Mouse (Mus musculus) midbrain, embryonic 15.5 days (tissue): ENCODE data around the gene Sh3glb1. TPM values are rescaled to one million over a fixed set of nuclear protein-coding genes. Genes with fewer than 3 reads are reported as not detected.
"Not testable (repeated sequence)": the region's sequence is repeated elsewhere in the genome, so short reads cannot be mapped to it uniquely, and the experiment has no call there.

Experiments used
- ATAC-seq: fragments of 200-750 bp; cut with Nextera tagmentation; replicated peaks from 2 replicates; pipeline ENCODE4 v1.8.0; 2017; ENCODE audit warnings: moderate TSS enrichment
- H3K27ac ChIP-seq: fragments of 300-500 bp; sonication (generic); 2 replicates; pipeline ENCODE4 v1.5.1; 2015; ENCODE audit warnings: mild to moderate bottlenecking, inconsistent platforms
- H3K27me3 ChIP-seq: fragments of 300-500 bp; sonication (generic); replicated peaks from 2 replicates; pipeline ENCODE4 v1.6.1; 2015; ENCODE audit warnings: inconsistent platforms
- H3K36me3 ChIP-seq: fragments of 300-500 bp; sonication (generic); replicated peaks from 2 replicates; pipeline ENCODE4 v1.6.1; 2015; ENCODE audit warnings: inconsistent platforms
- H3K4me1 ChIP-seq: fragments of 300-500 bp; sonication (generic); 2 replicates; pipeline ENCODE4 v1.6.1; 2015; ENCODE audit warnings: inconsistent platforms
- H3K4me2 ChIP-seq: fragments of 300-500 bp; sonication (generic); 2 replicates; pipeline ENCODE4 v1.6.1; 2015; ENCODE audit warnings: inconsistent platforms, mild to moderate bottlenecking, moderate library complexity
- H3K4me3 ChIP-seq: fragments of 300-500 bp; sonication (generic); 2 replicates; pipeline ENCODE4 v1.5.1; 2015; ENCODE audit warnings: mild to moderate bottlenecking, inconsistent platforms
- H3K9ac ChIP-seq: fragments of 300-500 bp; sonication (generic); 2 replicates; pipeline ENCODE4 v1.6.1; 2015; ENCODE audit warnings: mild to moderate bottlenecking, inconsistent platforms
- H3K9me3 ChIP-seq: fragments of 300-500 bp; sonication (generic); 2 replicates; pipeline ENCODE4 v1.6.1; 2016; ENCODE audit warnings: inconsistent platforms
- WGBS: fragments of 180-500 bp; shearing (Covaris S2); methylation state at CpG from one replicate; pipeline ENCODE4 v1.1.7; 2015; ENCODE audit warnings: mixed read lengths; 5-methylcytosine and 5-hydroxymethylcytosine counted together
- polyA plus RNA-seq: library from polyadenylated mRNA; unstranded; fragments of >200 nt; fragmentation: Nextera tagmentation; extraction: Ambion mirVana; gene quantifications from 2 replicates; pipeline ENCODE4 v1.2.1, GENCODE M21; 2015

Sh3glb1 gene
- polyA plus RNA-seq: 96.5 and 108 TPM in 2 replicates

DNA sequence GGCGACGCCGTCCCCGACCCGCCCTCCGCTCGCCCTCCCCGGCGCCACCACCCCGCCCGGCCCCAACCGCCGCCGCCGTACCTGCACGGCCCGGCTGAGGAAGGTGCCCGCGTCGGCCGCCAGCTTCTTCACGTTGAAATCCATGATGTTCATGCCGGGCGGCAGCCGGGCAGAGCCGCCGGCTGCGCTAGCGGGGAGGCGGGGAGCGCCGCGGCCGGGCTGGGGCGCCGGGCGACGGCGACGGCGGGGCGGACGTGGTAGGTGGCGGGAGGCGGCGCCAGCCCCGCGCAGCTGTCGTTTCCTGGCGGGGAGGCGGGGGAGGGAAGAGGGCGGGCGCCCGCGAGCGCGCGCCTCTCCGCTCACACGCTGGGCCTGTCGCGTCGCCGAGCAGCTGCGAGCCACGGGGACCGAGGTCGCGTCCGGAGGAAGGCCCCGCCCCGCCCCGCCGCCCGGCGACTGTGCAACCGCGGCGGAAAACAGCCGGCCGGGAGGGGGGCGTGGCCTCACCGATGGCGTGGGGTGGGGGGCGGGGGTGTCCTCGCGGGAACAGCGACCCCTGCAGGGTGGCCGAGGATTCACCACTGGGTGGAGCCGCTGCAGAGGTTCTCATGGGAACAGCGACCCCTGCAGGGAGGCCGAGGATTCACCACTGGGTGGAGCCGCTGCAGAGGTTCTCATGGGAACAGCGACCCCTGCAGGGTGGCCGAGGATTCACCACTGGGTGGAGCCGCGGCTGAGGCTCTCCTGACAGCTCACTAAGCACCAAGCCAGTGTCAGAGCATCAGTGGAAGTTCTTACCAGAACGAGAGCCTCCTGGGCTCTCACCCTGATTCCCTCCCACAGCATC lies at the start of gene Sh3glb1:
TSS of gene Sh3glb1 (minus strand) at position 435 of the 847 bp plus-strand sequence.
- no peaks in the 10 kb centered on the region for H3K36me3 ChIP-seq
- WGBS: 2% methylated on average over 72 of the region's 98 CpGs
- peak within 1 kb of the TSS; percentile 98 for H3K27ac ChIP-seq
- peak within 1 kb of the TSS; percentile 92 for H3K4me2 ChIP-seq
- H3K9me3 ChIP-seq: no peaks in the 10 kb centered on the region
- peak; percentile 94 for ATAC-seq
- H3K9ac ChIP-seq: peak within 1 kb of the TSS; percentile 88
- H3K4me3 ChIP-seq: peak within 1 kb of the TSS; percentile 83
- peaks cover 37% of the 10 kb centered on the region for H3K4me1 ChIP-seq
- H3K27me3 ChIP-seq: no peaks in the 10 kb centered on the region

- Histone ChIP-seq H3K36me3 (no peaks in the 10 kb centered on the region), H3K4me3 (no peak overlapping the region), H3K4me1 (no peaks in the 10 kb centered on the region), H3K9me3 (no peaks in the 10 kb centered on the region), H3K4me2 (no peak overlapping the region), H3K27ac (no peak overlapping the region), H3K27me3 (no peaks in the 10 kb centered on the region), H3K9ac (no peak overlapping the region)
- WGBS: 92% methylated on average over 4 of the region's 4 CpGs
- ATAC-seq: no peak
These were observed 45.0 kb upstream of the Sh3glb1 start for GRCm38 (mm10) chr3:144765161-144765560.

DNA sequence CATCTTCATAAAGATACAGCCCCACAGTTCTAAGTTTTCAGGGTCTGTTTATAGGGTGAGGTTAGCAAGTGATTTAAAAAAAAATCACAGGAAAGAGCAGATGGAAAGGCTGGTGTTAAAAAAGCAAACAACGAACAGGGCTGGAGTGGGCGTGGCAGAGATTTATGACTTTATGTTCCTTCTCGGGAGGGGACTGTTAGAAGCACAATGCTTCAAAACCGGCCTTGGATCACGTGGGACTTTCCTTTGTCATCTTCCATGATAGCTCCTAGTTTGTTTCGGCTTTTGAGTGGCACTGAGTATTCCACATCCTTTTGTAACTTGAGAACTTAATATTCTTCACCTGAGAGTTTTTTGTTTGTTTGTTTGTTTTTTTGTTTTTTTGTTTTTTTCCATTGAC lies 41.3 kb upstream of the Sh3glb1 start:
- no peak overlapping the region for H3K4me2 ChIP-seq
- H3K9me3 ChIP-seq: no peaks in the 10 kb centered on the region
- 84% methylated on average over 6 of the region's 6 CpGs for WGBS
- H3K27me3 ChIP-seq: no peaks in the 10 kb centered on the region
- H3K36me3 ChIP-seq: no peaks in the 10 kb centered on the region
- no peak overlapping the region for H3K4me3 ChIP-seq
- H3K9ac ChIP-seq: no peak overlapping the region
- no peak overlapping the region for H3K27ac ChIP-seq
- no peak for ATAC-seq
- no peaks in the 10 kb centered on the region for H3K4me1 ChIP-seq

- no peaks in the 10 kb centered on the region for H3K36me3 ChIP-seq
- ATAC-seq: no peak
- 80% methylated on average over 10 of the region's 11 CpGs for WGBS
These were observed 40.6 kb upstream of the Sh3glb1 start, which contains the start of gene Clca3a1 for GRCm38 (mm10) chr3:144760592-144761309. Clca3a1 (minus strand) TSS chr3:144760977.

DNA sequence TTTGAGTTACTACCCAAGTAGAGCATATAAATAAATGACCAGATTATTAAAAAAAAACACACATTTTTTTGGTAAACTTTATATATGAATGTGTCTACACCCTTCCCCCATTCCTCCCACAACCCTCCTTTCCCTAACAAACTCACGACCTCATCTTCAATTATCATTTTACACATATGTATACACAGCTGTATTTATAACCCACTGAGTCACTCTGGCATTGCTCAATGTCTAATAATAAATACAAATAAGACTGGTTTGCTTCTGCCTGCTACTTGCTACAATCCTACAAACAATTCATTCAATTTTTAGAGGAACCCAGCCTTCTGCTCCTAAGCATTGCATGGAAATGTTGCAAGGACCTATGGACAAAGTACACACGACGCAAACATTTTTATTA lies 39.6 kb upstream of the Sh3glb1 start:
- 86% methylated on average over 3 of the region's 3 CpGs for WGBS
- ATAC-seq: no peak
- H3K9ac ChIP-seq: no peak overlapping the region
- H3K4me3 ChIP-seq: no peak overlapping the region
- no peaks in the 10 kb centered on the region for H3K36me3 ChIP-seq
- H3K4me1 ChIP-seq: no peaks in the 10 kb centered on the region
- no peaks in the 10 kb centered on the region for H3K27me3 ChIP-seq
- no peak overlapping the region for H3K27ac ChIP-seq
- no peak overlapping the region for H3K4me2 ChIP-seq
- no peaks in the 10 kb centered on the region for H3K9me3 ChIP-seq

More at GRCm38 (mm10) chr3:144760592-144761309, 40.6 kb upstream of the Sh3glb1 start, which contains the start of gene Clca3a1:
- H3K27ac ChIP-seq: no peak within 1 kb of the TSS
- no peaks in the 10 kb centered on the region for H3K4me1 ChIP-seq
- H3K9me3 ChIP-seq: no peaks in the 10 kb centered on the region
- H3K4me3 ChIP-seq: no peak within 1 kb of the TSS
- H3K4me2 ChIP-seq: no peak within 1 kb of the TSS
- H3K27me3 ChIP-seq: no peaks in the 10 kb centered on the region
- no peak within 1 kb of the TSS for H3K9ac ChIP-seq

- H3K4me2 ChIP-seq, H3K36me3 ChIP-seq, H3K27ac ChIP-seq, ATAC-seq, H3K9me3 ChIP-seq, H3K4me1 ChIP-seq, H3K9ac ChIP-seq, H3K4me3 ChIP-seq, H3K27me3 ChIP-seq: not testable (repeated sequence)
- WGBS: 83% methylated on average over 8 of the region's 8 CpGs
These were observed 36.0 kb upstream of the Sh3glb1 start for GRCm38 (mm10) chr3:144756103-144756502.

- ATAC-seq: no peak
- H3K9me3 ChIP-seq: no peaks in the 10 kb centered on the region
- WGBS: 2% methylated on average over 2 of the region's 2 CpGs
- no peak overlapping the region for H3K27ac ChIP-seq
- no peak overlapping the region for H3K9ac ChIP-seq
- H3K27me3 ChIP-seq: no peaks in the 10 kb centered on the region
- no peaks in the 10 kb centered on the region for H3K4me1 ChIP-seq
- H3K36me3 ChIP-seq: no peaks in the 10 kb centered on the region
- no peak overlapping the region for H3K4me3 ChIP-seq
- H3K4me2 ChIP-seq: no peak overlapping the region
These were observed 33.0 kb upstream of the Sh3glb1 start for GRCm38 (mm10) chr3:144753120-144753519.

- not testable (repeated sequence) for H3K27ac ChIP-seq, H3K4me1 ChIP-seq, H3K36me3 ChIP-seq, H3K27me3 ChIP-seq, H3K4me3 ChIP-seq, H3K9ac ChIP-seq, H3K9me3 ChIP-seq
- ATAC-seq: peak; percentile 84
- H3K4me2 ChIP-seq: 0 out of 2 replicates have a peak overlapping the region, but pooled peaks have one; percentile 8
- WGBS: 43% methylated on average over 20 of the region's 21 CpGs
These were observed 29.2 kb upstream of the Sh3glb1 start for GRCm38 (mm10) chr3:144749062-144749963.

DNA sequence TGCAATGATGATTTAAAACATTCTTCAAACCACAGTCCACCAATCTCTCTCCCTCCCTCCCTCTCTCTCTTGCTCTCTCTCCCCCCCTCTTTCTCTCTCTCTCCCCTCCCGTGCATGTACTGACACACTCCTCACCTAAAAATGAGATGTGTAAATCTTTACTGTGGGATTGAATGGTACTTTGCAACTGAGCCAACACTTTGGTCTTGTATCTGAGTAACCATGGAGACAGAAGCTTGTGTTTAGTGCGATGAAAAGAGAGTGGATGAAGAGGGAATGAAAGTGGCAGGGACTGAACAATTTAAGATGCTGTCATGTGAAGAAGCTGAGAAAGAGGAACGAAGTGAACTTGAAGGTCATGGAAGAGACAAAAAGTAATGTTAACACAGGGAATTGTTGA lies 27.6 kb upstream of the Sh3glb1 start:
- not testable (repeated sequence) for H3K9me3 ChIP-seq, H3K36me3 ChIP-seq, H3K9ac ChIP-seq, H3K4me3 ChIP-seq, H3K27me3 ChIP-seq, H3K4me1 ChIP-seq, H3K4me2 ChIP-seq, H3K27ac ChIP-seq
- peak; percentile 80 for ATAC-seq
- WGBS: 13% methylated on average over 3 of the region's 3 CpGs

DNA sequence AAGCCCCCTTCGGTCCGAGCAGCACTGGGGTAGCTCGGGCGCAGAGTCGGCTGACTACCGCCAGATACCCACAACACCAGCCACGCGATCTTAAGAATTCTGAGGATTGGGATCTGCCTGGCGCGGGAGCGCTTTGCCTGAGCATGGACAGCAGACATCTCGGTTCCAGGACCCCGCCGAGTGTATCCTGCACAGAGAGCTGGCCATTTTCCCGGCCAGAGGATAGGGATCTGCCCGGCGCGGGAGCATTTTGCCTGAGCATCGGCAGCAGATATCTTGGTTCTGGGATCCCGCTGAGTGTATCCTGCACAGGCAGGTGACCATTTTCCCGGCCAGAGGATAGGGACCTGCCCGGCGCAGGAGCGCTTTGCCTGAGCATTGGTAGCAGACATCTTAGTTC lies 18.3 kb upstream of the Sh3glb1 start:
- not testable (repeated sequence) for H3K9me3 ChIP-seq, H3K27me3 ChIP-seq, H3K4me1 ChIP-seq, H3K4me2 ChIP-seq, H3K9ac ChIP-seq, H3K27ac ChIP-seq, H3K36me3 ChIP-seq, H3K4me3 ChIP-seq, ATAC-seq
- 77% methylated on average over 24 of the region's 24 CpGs for WGBS

DNA sequence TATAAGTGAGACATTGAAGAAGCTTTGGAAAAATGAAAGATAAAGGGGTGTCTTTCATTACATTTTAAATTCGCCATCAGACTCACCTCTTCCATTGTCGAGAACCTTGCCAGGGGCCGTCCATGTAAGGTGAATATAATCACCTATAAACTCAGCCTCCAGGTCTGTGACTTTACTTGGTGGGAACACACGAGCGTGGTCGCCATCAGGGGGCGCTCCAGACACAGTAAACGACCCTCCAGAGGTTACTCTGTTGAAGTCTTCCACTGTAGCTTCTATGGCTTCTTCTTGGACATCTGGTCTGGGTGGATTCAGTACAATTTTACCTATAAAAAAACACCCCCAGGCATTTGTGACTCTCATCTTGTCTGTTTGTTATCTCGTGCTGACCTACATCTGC lies 16.7 kb upstream of the Sh3glb1 start:
- H3K4me1 ChIP-seq: no peaks in the 10 kb centered on the region
- H3K27me3 ChIP-seq: no peaks in the 10 kb centered on the region
- no peaks in the 10 kb centered on the region for H3K9me3 ChIP-seq
- no peak overlapping the region for H3K4me2 ChIP-seq
- H3K4me3 ChIP-seq: no peak overlapping the region
- WGBS: 28% methylated on average over 9 of the region's 9 CpGs
- no peaks in the 10 kb centered on the region for H3K36me3 ChIP-seq
- no peak overlapping the region for H3K27ac ChIP-seq
- H3K9ac ChIP-seq: no peak overlapping the region
- no peak for ATAC-seq

- H3K9ac ChIP-seq: no peak overlapping the region
- no peak overlapping the region for H3K4me3 ChIP-seq
- H3K4me2 ChIP-seq: no peak overlapping the region
- H3K9me3 ChIP-seq: no peaks in the 10 kb centered on the region
- H3K27ac ChIP-seq: no peak overlapping the region
- no peaks in the 10 kb centered on the region for H3K27me3 ChIP-seq
- ATAC-seq: no peak
- 52% methylated on average over 4 of the region's 4 CpGs for WGBS
- H3K36me3 ChIP-seq: no peaks in the 10 kb centered on the region
- H3K4me1 ChIP-seq: peaks cover 16% of the 10 kb centered on the region
These were observed 3.3 kb upstream of the Sh3glb1 start for GRCm38 (mm10) chr3:144723455-144723854.
